Mouse (Mus musculus) embryonic fibroblast, embryonic 13.5 days (primary cell): ENCODE results near the gene Grin2c. TPM values are rescaled to one million over a fixed set of nuclear protein-coding genes. Genes with fewer than 3 reads are reported as not detected.
A peak's percentile ranks its signal among the peaks of the same experiment; 100 is the strongest.

Source experiments
- H3K27ac ChIP-seq: 2 replicates; pipeline ENCODE4 v1.5.1; 2012; ENCODE audit warnings: low read length, control low read depth, inconsistent platforms; ENCODE audit not compliant: insufficient read depth
- H3K4me1 ChIP-seq: 2 replicates; pipeline ENCODE4 v1.6.1; 2011; ENCODE audit warnings: low read length; ENCODE audit not compliant: control insufficient read depth, insufficient read depth
- H3K4me3 ChIP-seq: 2 replicates; pipeline ENCODE4 v1.5.1; 2011; ENCODE audit warnings: mild to moderate bottlenecking, control low read depth, low read length; ENCODE audit not compliant: insufficient read depth
- CTCF ChIP-seq: IDR thresholded peaks from 2 replicates; pipeline ENCODE4 v1.5.1; 2011; ENCODE audit warnings: mild to moderate bottlenecking, control low read depth, low read length, moderate library complexity, borderline replicate concordance; ENCODE audit not compliant: insufficient read depth
- POLR2A ChIP-seq: IDR thresholded peaks from 2 replicates; pipeline ENCODE4 v1.6.1; 2011; ENCODE audit warnings: low read depth, mild to moderate bottlenecking, control low read depth, low read length, moderate library complexity
- polyA plus RNA-seq: library from polyadenylated mRNA; stranded (reverse); fragments of >200 nt; gene quantifications from 2 replicates; pipeline ENCODE4 v1.2.4, GENCODE M21; 2011; ENCODE audit warnings: low read depth; ENCODE audit not compliant: missing spikeins, insufficient read length

Grin2c gene
- polyA plus RNA-seq, 1 experiment = not detected

- Histone ChIP-seq H3K4me1 (no peaks in the 10 kb centered on the region), H3K4me3 (no peak overlapping the region), H3K27ac (no peak overlapping the region)
- TF ChIP-seq POLR2A (no peak), CTCF (no peak)
Measured at GRCm38 (mm10) chr11:115265771-115266399, 1.2 kb downstream of the Grin2c start.

- Histone ChIP-seq H3K4me1 (no peaks in the 10 kb centered on the region), H3K27ac (no peak overlapping the region), H3K4me3 (no peak overlapping the region)
- TF ChIP-seq CTCF (peak; percentile 31; the same call in 1 of the 2 replicates), POLR2A (no peak)
Measured at GRCm38 (mm10) chr11:115264862-115265668, 2.0 kb downstream of the Grin2c start.

DNA sequence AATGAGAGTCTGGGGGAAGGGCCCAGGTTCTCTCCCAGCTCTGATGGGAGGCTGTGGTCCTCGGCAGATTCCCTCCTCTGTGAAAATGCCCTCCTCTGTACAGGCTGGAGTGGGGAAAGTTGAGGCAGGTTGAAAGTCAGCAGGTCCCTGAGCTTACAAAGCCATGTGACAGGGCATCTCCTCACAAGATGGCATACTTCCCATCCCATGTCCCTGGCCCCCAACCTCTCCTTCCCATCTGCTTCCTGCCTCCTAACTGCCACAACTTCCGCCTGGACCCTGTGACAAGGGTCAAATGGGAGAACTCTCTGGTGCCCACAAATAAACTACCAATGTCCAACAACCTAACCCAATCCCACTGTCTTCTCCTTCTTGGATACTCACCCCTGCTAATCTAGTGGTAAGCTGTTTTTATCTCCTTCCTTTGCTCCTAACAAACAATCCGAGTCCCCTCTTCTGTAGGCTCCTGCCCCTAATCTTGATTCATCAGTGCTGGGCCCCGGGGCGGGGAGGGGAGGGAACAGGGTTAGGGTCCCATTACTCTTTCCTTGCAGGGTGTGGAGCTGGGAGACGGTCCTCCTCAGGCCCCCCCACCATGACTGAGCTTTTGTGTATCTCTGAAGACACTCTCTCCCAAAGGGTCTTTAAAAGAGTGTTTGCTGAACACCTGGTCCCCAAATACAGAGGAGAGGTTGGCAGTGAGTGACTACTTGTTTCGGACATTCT, 2.7 kb downstream of the Grin2c start:
- no peak for TF ChIP-seq POLR2A
- no peak for TF ChIP-seq CTCF
- Histone ChIP-seq H3K27ac (no peak overlapping the region), H3K4me1 (no peaks in the 10 kb centered on the region), H3K4me3 (no peak overlapping the region)

- Histone ChIP-seq H3K4me3 (no peak overlapping the region), H3K27ac (no peak overlapping the region), H3K4me1 (no peaks in the 10 kb centered on the region)
- no peak for TF ChIP-seq CTCF
- TF ChIP-seq POLR2A = no peak
Measured at GRCm38 (mm10) chr11:115262954-115263353, 4.1 kb downstream of the Grin2c start.

DNA sequence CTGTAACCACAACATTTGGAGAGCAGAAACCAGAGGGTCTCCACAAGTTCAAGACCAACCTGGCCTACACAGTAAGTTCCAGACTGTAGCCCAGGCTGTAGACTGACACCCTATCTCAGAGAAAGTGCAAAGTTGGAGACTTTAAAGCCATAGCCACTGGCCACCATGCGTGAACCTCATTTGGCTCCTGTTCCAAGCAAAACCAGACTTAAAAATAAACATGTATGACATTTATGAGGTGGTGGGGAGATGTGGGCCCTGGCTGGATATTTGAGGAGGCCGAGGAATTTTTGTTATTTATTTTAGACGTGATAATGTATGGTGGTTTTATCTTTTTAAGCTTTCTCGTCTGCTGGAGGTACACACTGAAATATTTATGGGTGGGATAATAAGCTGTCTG, 7.9 kb downstream of the Grin2c start:
- no peak overlapping the region for H3K27ac ChIP-seq
- no peaks in the 10 kb centered on the region for H3K4me1 ChIP-seq
- TF ChIP-seq CTCF (no peak), POLR2A (no peak)
- no peak overlapping the region for H3K4me3 ChIP-seq

GRCm38 (mm10) chr11:115257775-115258510, 9.1 kb downstream of the Grin2c start:
- Histone ChIP-seq H3K27ac (no peak overlapping the region), H3K4me3 (no peak overlapping the region), H3K4me1 (no peaks in the 10 kb centered on the region)
- TF ChIP-seq POLR2A = no peak
- no peak for TF ChIP-seq CTCF

- H3K4me1 ChIP-seq = no peaks in the 10 kb centered on the region
- H3K4me3 ChIP-seq = no peak overlapping the region
- no peak overlapping the region for H3K27ac ChIP-seq
- no peak for TF ChIP-seq CTCF
- no peak for TF ChIP-seq POLR2A
Measured at GRCm38 (mm10) chr11:115251258-115251657, 15.8 kb downstream of the Grin2c start.

DNA sequence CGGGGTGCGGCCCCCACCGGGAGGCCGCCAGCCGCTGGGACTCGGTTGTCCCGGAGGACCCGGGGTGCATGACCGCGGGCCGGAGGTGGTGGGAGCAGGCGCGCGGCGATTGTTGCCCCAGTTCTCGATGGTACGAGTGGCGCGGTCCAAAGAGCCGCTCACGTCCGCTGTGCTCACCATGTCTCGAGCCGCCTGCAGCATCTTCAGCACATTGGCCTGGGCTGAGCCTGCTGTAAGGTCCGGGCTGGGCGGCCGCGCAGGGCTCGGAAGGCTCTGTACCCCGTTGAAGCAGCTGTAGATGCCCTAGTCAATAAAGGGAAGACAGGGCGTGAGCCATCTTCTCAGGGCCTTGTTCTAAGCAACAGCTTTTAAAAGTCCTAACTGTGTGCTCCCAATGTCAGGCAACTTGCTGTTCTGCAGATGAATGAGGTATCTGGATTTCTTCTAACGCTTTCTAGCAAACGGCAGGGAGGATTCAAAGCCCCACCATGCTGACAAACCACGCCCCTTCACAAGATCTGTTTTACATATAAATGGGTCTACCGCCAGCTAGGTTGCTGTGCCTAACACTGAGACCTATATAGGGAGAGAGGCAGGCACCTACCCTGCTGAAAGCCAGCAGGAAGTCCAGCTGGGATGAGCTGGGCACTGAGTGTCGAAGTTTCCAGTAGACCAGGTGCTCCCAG, 16.5 kb downstream of the Grin2c start:
- TF ChIP-seq POLR2A = no peak
- TF ChIP-seq CTCF = no peak
- Histone ChIP-seq H3K4me1 (no peaks in the 10 kb centered on the region), H3K27ac (no peak overlapping the region), H3K4me3 (0 out of 2 replicates have a peak overlapping the region, but pooled peaks have one; percentile 3)

DNA sequence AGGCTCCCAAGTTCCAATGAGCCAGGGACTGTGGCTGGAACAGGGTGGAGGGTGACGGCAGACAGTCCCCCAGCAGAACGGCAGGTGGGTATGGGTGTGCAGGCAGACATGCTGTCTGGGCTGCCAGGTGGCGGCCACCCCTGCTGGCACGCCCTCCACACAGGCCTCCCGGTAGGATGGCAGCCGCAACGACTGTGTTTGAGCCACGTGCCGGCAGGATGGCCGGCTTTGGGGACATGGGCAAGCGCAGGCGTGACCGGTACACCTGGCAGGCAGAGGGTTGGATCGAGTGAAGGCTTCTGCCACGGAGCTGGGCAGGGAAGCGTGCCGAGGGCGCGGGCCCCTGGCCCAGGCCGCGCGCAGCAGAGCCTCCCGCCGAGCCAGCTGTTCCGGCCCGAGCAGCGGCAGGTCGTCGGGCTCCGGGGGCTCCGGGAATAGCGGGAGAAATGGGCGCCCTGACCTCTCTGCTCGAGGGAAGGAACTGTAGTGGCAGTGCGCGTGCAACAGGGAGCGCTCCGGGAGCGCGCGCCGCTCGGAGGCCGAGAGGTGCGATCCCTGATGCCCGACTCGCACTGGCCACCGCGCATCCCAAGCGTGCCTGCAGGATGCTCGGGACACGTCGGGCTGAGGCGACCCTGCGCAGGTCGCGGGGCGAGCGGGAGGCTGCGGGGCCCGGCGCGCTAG, 17.2 kb downstream of the Grin2c start:
- Histone ChIP-seq H3K4me1 (no peaks in the 10 kb centered on the region), H3K4me3 (0 out of 2 replicates have a peak overlapping the region, but pooled peaks have one; percentile 3), H3K27ac (no peak overlapping the region)
- TF ChIP-seq CTCF = no peak
- no peak for TF ChIP-seq POLR2A
